Mouse (Mus musculus) liver, embryonic 14 days (tissue): Measurements from ENCODE around the gene Usp49. TPM values are rescaled to one million over a fixed set of nuclear protein-coding genes. Genes with fewer than 3 reads are reported as not detected.

ENCODE experiments used
- polyA plus RNA-seq: library from polyadenylated mRNA; depleted of rRNA; stranded (reverse); fragments of >200 nt; gene quantifications from 2 replicates; pipeline ENCODE4 v1.2.3, GENCODE M21; 2012; rRNA removed

Usp49 gene
- 6.2 and 7.2 TPM in 2 replicates for polyA plus RNA-seq

DNA sequence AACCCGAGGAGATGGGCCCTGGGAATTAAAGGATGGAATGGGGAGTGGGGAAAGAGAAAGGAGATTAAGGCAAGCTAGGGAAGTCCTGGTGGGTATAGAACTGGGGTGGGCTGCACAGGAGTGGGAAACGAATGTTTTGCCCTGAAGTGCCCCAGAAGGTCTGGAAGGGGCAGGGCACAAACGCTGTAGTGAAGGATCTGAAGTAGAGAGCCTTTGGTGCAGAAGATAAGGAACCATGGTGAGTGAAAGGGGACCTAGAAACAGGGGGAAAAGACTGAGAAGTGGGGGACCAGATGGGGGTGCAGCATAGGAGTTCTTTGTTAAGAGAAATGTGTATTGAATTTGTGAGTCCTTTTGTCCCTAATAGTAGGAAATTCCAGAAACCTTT lies at the start of gene Usp49:
Gene Usp49 (plus strand): TSS at position 13 of the 388 bp plus-strand sequence.

GRCm38 (mm10) chr17:47610849-47611660 lies 19.4 kb upstream of the Usp49 start, which contains the start of the genes Bysl, Med20 and Gm20517:
Gene Bysl (minus strand): TSS chr17:47611492.
Gene Med20 (plus strand): TSS chr17:47611582.
Gene Gm20517 (plus strand): TSS chr17:47611589.

GRCm38 (mm10) chr17:47688344-47688607 lies 57.8 kb downstream of the Usp49 start, which contains the start of gene Tomm6:
Gene Tomm6 (minus strand): TSS chr17:47688386.

GRCm38 (mm10) chr17:47688608-47689575 lies 58.4 kb downstream of the Usp49 start, which contains the start of gene Frs3:
Gene Frs3 (plus strand): TSS chr17:47689030.

DNA sequence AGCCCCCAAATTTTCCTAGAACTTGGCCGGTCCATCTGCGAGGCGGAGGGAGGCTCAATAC lies 63.8 kb downstream of the Usp49 start, which contains the start of gene Gm21981:
Gene Gm21981 (minus strand): TSS at position 14 of the 61 bp plus-strand sequence.

DNA sequence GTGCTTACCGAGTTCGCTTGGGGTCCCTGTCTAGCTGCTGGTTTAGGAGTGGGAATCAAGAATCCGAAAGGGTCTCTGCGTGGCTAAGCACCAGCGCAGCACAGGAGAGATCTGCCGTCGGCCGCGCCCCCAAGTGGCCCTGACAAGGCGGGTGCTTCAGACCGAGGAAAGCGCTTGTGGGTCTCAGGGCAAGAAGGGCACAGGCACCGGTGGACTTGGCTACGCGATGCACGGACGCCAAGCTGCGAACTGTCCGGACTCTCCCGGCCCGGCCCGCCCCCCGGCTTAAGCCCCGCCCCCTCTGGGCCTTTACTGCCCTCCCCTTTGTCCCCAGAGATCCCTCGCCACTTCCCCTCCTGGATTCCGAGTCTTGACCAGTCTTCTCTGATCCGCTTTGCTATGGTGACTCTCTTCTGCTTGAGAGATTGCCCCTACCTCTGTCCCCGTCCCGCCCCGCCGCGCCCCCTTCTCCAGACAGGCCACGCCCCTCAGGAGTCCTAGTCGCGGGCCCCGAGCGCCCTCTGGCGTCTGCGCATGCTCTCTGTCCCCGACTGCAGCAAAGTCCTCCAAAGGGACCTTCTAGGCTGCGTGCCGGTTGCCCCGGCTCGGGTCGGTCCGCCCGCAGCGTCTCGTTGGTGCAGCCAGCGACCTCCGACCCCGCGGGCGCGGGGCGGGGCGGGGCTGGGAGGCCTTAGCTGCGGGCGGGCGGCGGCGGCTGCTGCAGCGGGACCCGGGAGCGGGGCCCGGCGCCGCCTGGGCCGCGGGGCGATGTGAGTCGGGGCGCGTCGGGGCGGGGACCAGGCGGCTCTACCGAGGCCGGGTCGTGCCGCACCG lies 64.2 kb downstream of the Usp49 start, which contains the start of gene Prickle4:
Gene Prickle4 (minus strand): TSS at position 234 of the 834 bp plus-strand sequence.

DNA sequence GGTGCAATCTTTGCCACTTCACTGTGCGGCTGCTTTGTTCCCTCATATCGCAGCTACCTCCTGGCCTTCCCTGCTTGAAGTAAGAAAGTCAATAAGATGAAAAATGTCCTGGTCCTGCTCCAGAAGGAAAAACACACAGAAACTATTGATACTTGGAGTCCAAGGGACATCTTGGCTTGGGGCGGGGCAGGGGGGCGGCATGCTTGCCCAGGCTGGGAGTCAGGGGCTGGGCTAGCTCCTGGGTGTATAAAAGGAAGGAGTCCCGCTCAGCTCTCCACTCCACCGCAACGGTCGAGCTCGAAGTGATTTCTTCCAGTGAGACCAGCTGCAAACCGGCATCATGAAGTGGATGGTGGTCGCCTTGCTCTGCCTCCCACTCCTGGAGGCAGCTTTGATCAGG lies 96.1 kb downstream of the Usp49 start, which contains the start of gene Pgc:
Gene Pgc (plus strand): TSS at position 277 of the 400 bp plus-strand sequence.

Other genes starting within 250 kb of the Usp49 start
- 0.37 TPM in 2 replicates for gene Guca1b, start 245.3 kb upstream of the Usp49 start, polyA plus RNA-seq
- gene Guca1a, start 230.1 kb upstream of the Usp49 start, polyA plus RNA-seq, result 0.59 and 0.90 TPM in 2 replicates
- gene AI661453, start 194.1 kb upstream of the Usp49 start, polyA plus RNA-seq, result 0.46 and 0.55 TPM in 2 replicates
- gene 1700001C19Rik, start 193.3 kb upstream of the Usp49 start, polyA plus RNA-seq, result 0.57 and 0.89 TPM in 2 replicates
- 15.4 and 16.7 TPM in 2 replicates for gene Taf8, start 128.4 kb upstream of the Usp49 start, polyA plus RNA-seq
- gene Ccnd3, start 125.6 kb upstream of the Usp49 start, polyA plus RNA-seq, result 179 and 198 TPM in 2 replicates
- 10.9 and 12.9 TPM in 2 replicates for gene Bysl, start 19.2 kb upstream of the Usp49 start, polyA plus RNA-seq
- 21.0 and 24.1 TPM in 2 replicates for gene Med20, start 19.1 kb upstream of the Usp49 start, polyA plus RNA-seq
- 0.83 and 1.2 TPM in 2 replicates for gene Gm20517, start 19.1 kb upstream of the Usp49 start, polyA plus RNA-seq
- 45.6 and 70.2 TPM in 2 replicates for gene Tomm6, start 57.7 kb downstream of the Usp49 start, polyA plus RNA-seq
- 2.4 and 2.6 TPM in 2 replicates for gene Frs3, start 58.3 kb downstream of the Usp49 start, polyA plus RNA-seq
- 0.25 and 0.27 TPM in 2 replicates for gene Gm21981, start 63.8 kb downstream of the Usp49 start, polyA plus RNA-seq
- gene Prickle4, start 64.0 kb downstream of the Usp49 start, polyA plus RNA-seq, result 0.15 TPM in 1 of 2 replicates, not detected in the other
- gene Pgc, start 96.2 kb downstream of the Usp49 start, polyA plus RNA-seq, result not detected in 2 replicates
- 2.5 and 2.8 TPM in 2 replicates for gene Tfeb, start 106.3 kb downstream of the Usp49 start, polyA plus RNA-seq
- 4.8 and 5.1 TPM in 2 replicates for gene Mdfi, start 204.0 kb downstream of the Usp49 start, polyA plus RNA-seq